In the genomic region with DNA sequence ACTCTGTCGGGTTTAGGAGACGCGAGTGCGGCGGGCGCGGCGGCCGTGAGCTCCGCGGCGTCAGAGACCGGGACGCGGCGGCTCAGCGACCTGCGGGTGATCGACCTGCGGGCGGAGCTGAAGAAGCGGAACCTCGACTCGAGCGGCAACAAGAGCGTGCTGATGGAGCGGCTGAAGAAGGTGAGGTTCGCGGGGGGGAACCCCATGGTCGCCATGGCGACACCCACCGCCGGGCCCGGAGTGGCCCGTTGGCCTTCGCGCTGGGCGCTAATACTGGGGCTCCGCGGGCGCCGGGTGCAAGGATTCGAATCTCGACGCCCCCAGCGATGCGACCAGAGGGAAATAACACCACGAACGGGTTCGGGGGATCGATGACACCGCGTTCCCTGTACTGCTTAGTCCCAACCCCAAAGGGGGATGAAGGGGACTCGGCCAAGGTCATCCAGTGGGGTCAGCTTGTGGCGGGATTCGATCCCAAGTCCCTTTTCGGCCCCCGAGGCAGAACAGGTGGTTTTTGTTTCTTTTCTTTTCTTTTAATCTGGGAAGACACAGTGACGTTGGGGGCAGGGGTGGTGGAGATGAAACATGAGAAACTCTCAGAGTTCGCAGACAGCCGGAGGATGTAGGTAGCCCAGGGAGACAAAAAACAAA, we compare ENCODE assay signal across 8 mouse cellular contexts. TPM values are rescaled to one million over a fixed set of nuclear protein-coding genes. Genes with fewer than 3 reads are reported as not detected.
DNase-seq lines count a peak whose midpoint lies in the region; ATAC-seq and TF ChIP-seq lines count a peak whose summit lies in the region.

No protein-coding gene starts in this region.

- peaks cover 84% of the 10 kb centered on the region for H3K79me2 ChIP-seq in MEL (ENCODE audit: control insufficient read depth, insufficient read depth, low read length, poor library complexity)

- H3K4me1 ChIP-seq in MEL (ENCODE audit: control insufficient read depth in 1 of 2, insufficient read depth in 2 of 2, low read length in 2 of 2) = peaks cover 12 to 31% of the 10 kb centered on the region in 2 experiments; a peak in 3 of 4 replicates
- peaks cover 7% of the 10 kb centered on the region; the same call in 1 of the 2 replicates for H3K4me1 ChIP-seq in embryonic facial prominence, embryonic 11.5 days (ENCODE audit: control insufficient read depth, insufficient read depth, low read length)
- H3K4me1 ChIP-seq in heart, embryonic 15.5 days (replicated peaks) = peaks cover 55% of the 10 kb centered on the region
- peaks cover 26% of the 10 kb centered on the region for H3K4me1 ChIP-seq in limb, embryonic 11.5 days (ENCODE audit: control insufficient read depth, insufficient read depth, low read length)
- peaks cover 49% of the 10 kb centered on the region for H3K4me1 ChIP-seq in midbrain, embryonic 12.5 days

- H3K9me3 ChIP-seq in MEL (replicated peaks; ENCODE audit: insufficient read depth, low read length) = no peaks in the 10 kb centered on the region
- H3K9me3 ChIP-seq in embryonic facial prominence, embryonic 11.5 days (replicated peaks; ENCODE audit: control insufficient read depth, low read length) = no peaks in the 10 kb centered on the region
- H3K9me3 ChIP-seq in heart, embryonic 15.5 days (replicated peaks) = no peaks in the 10 kb centered on the region
- H3K9me3 ChIP-seq in limb, embryonic 11.5 days (ENCODE audit: control insufficient read depth, low read length) = no peaks in the 10 kb centered on the region
- no peaks in the 10 kb centered on the region for H3K9me3 ChIP-seq in midbrain, embryonic 12.5 days

- no peak; the same call in 1 of the 2 replicates for ATAC-seq in embryonic facial prominence, embryonic 11.5 days (replicated peaks; ENCODE audit: insufficient number of reproducible peaks, low FRiP score, low TSS enrichment, low read depth)
- no peak for ATAC-seq in heart, embryonic 15.5 days (replicated peaks; ENCODE audit: insufficient number of reproducible peaks, insufficient read depth, low FRiP score, low read depth)
- ATAC-seq in limb, embryonic 11.5 days (ENCODE audit: insufficient number of reproducible peaks, low FRiP score, low TSS enrichment, low read depth) = no peak
- ATAC-seq in midbrain, embryonic 12.5 days (ENCODE audit: low FRiP score, low read depth) = peak; percentile 24

- peak overlapping the region; percentile 76 for H3K4me2 ChIP-seq in embryonic facial prominence, embryonic 11.5 days (ENCODE audit: low read depth, low read length)
- H3K4me2 ChIP-seq in heart, embryonic 15.5 days = peak overlapping the region; percentile 73
- H3K4me2 ChIP-seq in limb, embryonic 11.5 days (ENCODE audit: low read depth, severe bottlenecking) = peak overlapping the region; percentile 80
- H3K4me2 ChIP-seq in midbrain, embryonic 12.5 days (replicated peaks) = peak overlapping the region; percentile 73

- no peak; a peak in 1 of 4 replicates for TF ChIP-seq POLR2A in MEL (IDR thresholded peaks at IDR 0.05; ENCODE audit: control insufficient read depth in 1 of 2, insufficient read depth in 1 of 2, low read depth in 1 of 2, low read length in 2 of 2, poor library complexity in 1 of 2)

- peak; percentile 79 for DNase-seq in CD4-positive, CD25-positive, alpha-beta regulatory T cell, adult 2 months (ENCODE audit: low read depth, low spot score)
- peak; percentile 73 for DNase-seq in MEL (ENCODE audit: low read depth, low spot score)
- peak; percentile 56 for DNase-seq in embryonic facial prominence, embryonic 11.5 days (ENCODE audit: low spot score)
- DNase-seq in limb, embryonic 11.5 days (ENCODE audit: low spot score) = no peak
- peak; percentile 75 to 80 for DNase-seq in spleen, postnatal 10 days (ENCODE audit: low spot score in 2 of 2)
- no peak for DNase-seq in retina, postnatal 1 day

- peak overlapping the region; percentile 91 to 95 for H3K4me3 ChIP-seq in MEL (ENCODE audit: control insufficient read depth in 1 of 2, insufficient read depth in 1 of 2, low read depth in 2 of 2, low read length in 2 of 2)
- H3K4me3 ChIP-seq in embryonic facial prominence, embryonic 11.5 days (ENCODE audit: low read depth, low read length) = peak overlapping the region; percentile 94
- peak overlapping the region; percentile 92 for H3K4me3 ChIP-seq in heart, embryonic 15.5 days
- peak overlapping the region; percentile 96 for H3K4me3 ChIP-seq in limb, embryonic 11.5 days (ENCODE audit: low read depth, low read length)
- H3K4me3 ChIP-seq in midbrain, embryonic 12.5 days = peak overlapping the region; percentile 93

- H3K27me3 ChIP-seq in MEL (ENCODE audit: control insufficient read depth in 1 of 2, insufficient read depth in 2 of 2, low read length in 2 of 2) = no peaks in the 10 kb centered on the region
- H3K27me3 ChIP-seq in embryonic facial prominence, embryonic 11.5 days (ENCODE audit: control insufficient read depth, insufficient read depth, low read length) = no peaks in the 10 kb centered on the region
- H3K27me3 ChIP-seq in heart, embryonic 15.5 days = no peaks in the 10 kb centered on the region
- no peaks in the 10 kb centered on the region for H3K27me3 ChIP-seq in limb, embryonic 11.5 days (ENCODE audit: control insufficient read depth, insufficient read depth, low read length)
- H3K27me3 ChIP-seq in midbrain, embryonic 12.5 days = no peaks in the 10 kb centered on the region

- peaks cover 27 to 28% of the 10 kb centered on the region in 2 experiments for H3K36me3 ChIP-seq in MEL (ENCODE audit: control insufficient read depth in 1 of 2, insufficient read depth in 2 of 2, low read length in 2 of 2)
- peaks cover 25% of the 10 kb centered on the region for H3K36me3 ChIP-seq in embryonic facial prominence, embryonic 11.5 days (replicated peaks; ENCODE audit: control insufficient read depth, insufficient read depth, low read depth, low read length)
- peaks cover 49% of the 10 kb centered on the region for H3K36me3 ChIP-seq in heart, embryonic 15.5 days
- peaks cover 39% of the 10 kb centered on the region for H3K36me3 ChIP-seq in limb, embryonic 11.5 days (ENCODE audit: control insufficient read depth, insufficient read depth, low read length)
- H3K36me3 ChIP-seq in midbrain, embryonic 12.5 days = peaks cover 63% of the 10 kb centered on the region

- WGBS in embryonic facial prominence, embryonic 11.5 days = under 1% methylated on average over 61 of the region's 61 CpGs
- under 1% methylated on average over 60 of the region's 61 CpGs for WGBS in heart, embryonic 15.5 days
- under 1% methylated on average over 51 of the region's 61 CpGs for WGBS in limb, embryonic 11.5 days
- WGBS in midbrain, embryonic 12.5 days = under 1% methylated on average over 61 of the region's 61 CpGs

- no peak for TF ChIP-seq EP300 in MEL (IDR thresholded peaks at IDR 0.05; ENCODE audit: low read depth in 1 of 2, low read length in 2 of 2)

- peak overlapping the region; percentile 95 for H3K9ac ChIP-seq in MEL (ENCODE audit: control insufficient read depth, low read depth, low read length, poor library complexity, severe bottlenecking)
- H3K9ac ChIP-seq in embryonic facial prominence, embryonic 11.5 days (replicated peaks; ENCODE audit: low read length) = peak overlapping the region; percentile 92
- H3K9ac ChIP-seq in heart, embryonic 15.5 days = peak overlapping the region; percentile 92
- peak overlapping the region; percentile 91 for H3K9ac ChIP-seq in limb, embryonic 11.5 days (ENCODE audit: low read length)
- peak overlapping the region; percentile 78 for H3K9ac ChIP-seq in midbrain, embryonic 12.5 days (replicated peaks)

- TF ChIP-seq CTCF in MEL (IDR thresholded peaks at IDR 0.05 in 2 of 3, conservative IDR thresholded peaks at IDR 0.05 in 1 of 3; ENCODE audit: control insufficient read depth in 1 of 3, insufficient read depth in 1 of 3, low read depth in 2 of 3, low read length in 3 of 3, poor library complexity in 1 of 3, severe bottlenecking in 1 of 3) = no peak

- TF ChIP-seq RAD21 in MEL (IDR thresholded peaks at IDR 0.05; ENCODE audit: low read depth, low read length) = no peak

- peak overlapping the region; percentile 90 for H3K27ac ChIP-seq in MEL (ENCODE audit: control insufficient read depth, low read depth, low read length)
- H3K27ac ChIP-seq in embryonic facial prominence, embryonic 11.5 days (replicated peaks; ENCODE audit: low read depth, low read length) = peak overlapping the region; percentile 86
- peak overlapping the region; percentile 96 for H3K27ac ChIP-seq in heart, embryonic 15.5 days
- H3K27ac ChIP-seq in limb, embryonic 11.5 days (replicated peaks; ENCODE audit: low read depth, low read length) = peak overlapping the region; percentile 84
- peak overlapping the region; percentile 94 for H3K27ac ChIP-seq in midbrain, embryonic 12.5 days (replicated peaks)

RNA-seq across cellular contexts. Expression of gene Safb, which starts 0.7 kb away (rescaled TPM):
- 87.3 and 103 TPM in 2 replicates for total RNA-seq in MEL (2012; rRNA removed)
- polyA plus RNA-seq in MEL (2012; ENCODE audit: insufficient read depth in 1 of 2, insufficient read length in 2 of 2, low read depth in 1 of 2, low replicate concordance in 2 of 2, missing spikeins in 1 of 2) = 100 to 1,000 TPM in 1 of 2 experiments, not detected in 1; 203 TPM
- polyA plus RNA-seq in embryonic facial prominence, embryonic 11.5 days (2014; fragmentation: Nextera tagmentation; extraction: Ambion mirVana) = 94.1 and 109 TPM in 2 replicates
- 71.2 and 76.0 TPM in 2 replicates for polyA plus RNA-seq in heart, embryonic 15.5 days (2015; fragmentation: Nextera tagmentation; extraction: Ambion mirVana)
- 119 and 132 TPM in 2 replicates for polyA plus RNA-seq in limb, embryonic 11.5 days (2014; fragmentation: Nextera tagmentation; extraction: Ambion mirVana)
- 168 and 177 TPM in 2 replicates for polyA plus RNA-seq in midbrain, embryonic 12.5 days (2016; fragmentation: Nextera tagmentation; extraction: Ambion mirVana)

RNA-seq across cellular contexts. Expression of gene Safb2, which starts 0.9 kb away (rescaled TPM):
- total RNA-seq in MEL (2012; rRNA removed) = 61.6 and 66.5 TPM in 2 replicates
- 100 to 1,000 TPM; 217 to 741 TPM for polyA plus RNA-seq in MEL (2012; ENCODE audit: insufficient read depth in 1 of 2, insufficient read length in 2 of 2, low read depth in 1 of 2, low replicate concordance in 2 of 2, missing spikeins in 1 of 2)
- polyA plus RNA-seq in embryonic facial prominence, embryonic 11.5 days (2014; fragmentation: Nextera tagmentation; extraction: Ambion mirVana) = 37.2 and 45.3 TPM in 2 replicates
- polyA plus RNA-seq in heart, embryonic 15.5 days (2015; fragmentation: Nextera tagmentation; extraction: Ambion mirVana) = 52.2 and 63.9 TPM in 2 replicates
- polyA plus RNA-seq in limb, embryonic 11.5 days (2014; fragmentation: Nextera tagmentation; extraction: Ambion mirVana) = 65.3 and 78.6 TPM in 2 replicates
- polyA plus RNA-seq in midbrain, embryonic 12.5 days (2016; fragmentation: Nextera tagmentation; extraction: Ambion mirVana) = 94.7 and 107 TPM in 2 replicates

RNA-seq across cellular contexts. Expression of gene 2410015M20Rik, which starts 24.3 kb away (rescaled TPM):
- 281 and 334 TPM in 2 replicates for total RNA-seq in MEL (2012; rRNA removed)
- polyA plus RNA-seq in MEL (2012; ENCODE audit: insufficient read depth in 1 of 2, insufficient read length in 2 of 2, low read depth in 1 of 2, low replicate concordance in 2 of 2, missing spikeins in 1 of 2) = 100 to 1,000 TPM in 1 of 2 experiments, not detected in 1; 274 TPM
- 209 and 219 TPM in 2 replicates for polyA plus RNA-seq in embryonic facial prominence, embryonic 11.5 days (2014; fragmentation: Nextera tagmentation; extraction: Ambion mirVana)
- 289 and 331 TPM in 2 replicates for polyA plus RNA-seq in heart, embryonic 15.5 days (2015; fragmentation: Nextera tagmentation; extraction: Ambion mirVana)
- 198 and 203 TPM in 2 replicates for polyA plus RNA-seq in limb, embryonic 11.5 days (2014; fragmentation: Nextera tagmentation; extraction: Ambion mirVana)
- 174 and 178 TPM in 2 replicates for polyA plus RNA-seq in midbrain, embryonic 12.5 days (2016; fragmentation: Nextera tagmentation; extraction: Ambion mirVana)

RNA-seq across cellular contexts. Expression of gene Rpl36, which starts 27.9 kb away (rescaled TPM):
- total RNA-seq in MEL (2012; rRNA removed) = 3,804 and 3,914 TPM in 2 replicates
- polyA plus RNA-seq in MEL (2012; ENCODE audit: insufficient read depth in 1 of 2, insufficient read length in 2 of 2, low read depth in 1 of 2, low replicate concordance in 2 of 2, missing spikeins in 1 of 2) = 1,000 to 10,000 TPM in 1 of 2 experiments, not detected in 1; 2,385 TPM
- polyA plus RNA-seq in embryonic facial prominence, embryonic 11.5 days (2014; fragmentation: Nextera tagmentation; extraction: Ambion mirVana) = 1,376 and 1,538 TPM in 2 replicates
- 1,116 and 1,311 TPM in 2 replicates for polyA plus RNA-seq in heart, embryonic 15.5 days (2015; fragmentation: Nextera tagmentation; extraction: Ambion mirVana)
- 1,726 and 1,764 TPM in 2 replicates for polyA plus RNA-seq in limb, embryonic 11.5 days (2014; fragmentation: Nextera tagmentation; extraction: Ambion mirVana)
- 1,173 and 1,210 TPM in 2 replicates for polyA plus RNA-seq in midbrain, embryonic 12.5 days (2016; fragmentation: Nextera tagmentation; extraction: Ambion mirVana)

RNA-seq across cellular contexts. Expression of gene Gm20219, which starts 31.1 kb away (rescaled TPM):
- 0.62 and 0.65 TPM in 2 replicates for total RNA-seq in MEL (2012; rRNA removed)
- 1 to 10 TPM in 1 of 2 experiments, not detected in 1; 3.1 TPM for polyA plus RNA-seq in MEL (2012; ENCODE audit: insufficient read depth in 1 of 2, insufficient read length in 2 of 2, low read depth in 1 of 2, low replicate concordance in 2 of 2, missing spikeins in 1 of 2)
- polyA plus RNA-seq in embryonic facial prominence, embryonic 11.5 days (2014; fragmentation: Nextera tagmentation; extraction: Ambion mirVana) = 0.70 and 0.77 TPM in 2 replicates
- polyA plus RNA-seq in heart, embryonic 15.5 days (2015; fragmentation: Nextera tagmentation; extraction: Ambion mirVana) = 0.23 and 1.0 TPM in 2 replicates
- polyA plus RNA-seq in limb, embryonic 11.5 days (2014; fragmentation: Nextera tagmentation; extraction: Ambion mirVana) = 0.73 and 0.84 TPM in 2 replicates
- polyA plus RNA-seq in midbrain, embryonic 12.5 days (2016; fragmentation: Nextera tagmentation; extraction: Ambion mirVana) = 1.6 and 1.9 TPM in 2 replicates

Comparison
In these comparisons a context has a peak if more than half of its experiments do, and no peak if none do; other contexts are left out.
1. DNase-seq: peak in CD4-positive, CD25-positive, alpha-beta regulatory T cell, adult 2 months (single experiment), MEL (single experiment), embryonic facial prominence, embryonic 11.5 days (single experiment) and spleen, postnatal 10 days (2 of 2); none in limb, embryonic 11.5 days (single experiment) and retina, postnatal 1 day (single experiment).
2. Peak in every context shown above with its lines, with median percentiles within 50 percentile points of each other: H3K27ac ChIP-seq, H3K4me3 ChIP-seq, H3K9ac ChIP-seq and H3K4me2 ChIP-seq.